Mouse (Mus musculus): Measurements from ENCODE around the gene B4galt7. TPM values are rescaled to one million over a fixed set of nuclear protein-coding genes. Genes with fewer than 3 reads are reported as not detected.
"Not testable (repeated sequence)": the region's sequence is repeated elsewhere in the genome, so short reads cannot be mapped to it uniquely, and the experiment has no call there.

B4galt7 gene
- polyA plus RNA-seq, 1 experiment from 2014 or later, result 42.7 TPM

DNA sequence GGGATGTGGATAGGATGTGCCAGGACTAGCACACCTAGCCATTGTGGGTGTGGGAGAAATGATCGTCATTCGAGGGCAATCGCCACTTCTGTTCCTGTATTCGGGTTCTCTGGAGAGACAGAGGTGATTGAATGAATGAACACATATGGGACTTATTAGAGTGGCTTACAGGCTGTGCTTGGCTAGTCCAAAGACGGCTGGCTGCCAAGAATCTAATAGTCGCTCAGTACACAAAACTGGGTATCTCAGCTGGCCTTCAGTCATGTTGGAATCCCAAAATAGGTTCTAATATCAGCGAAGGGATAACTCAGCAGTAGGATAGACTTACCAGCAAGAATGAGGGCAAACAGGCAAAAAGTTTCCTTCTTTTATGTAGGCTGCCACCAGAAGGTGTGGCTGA lies 12.3 kb downstream of the B4galt7 start:
- no peak overlapping the region for H3K4me2 ChIP-seq (ENCODE audit: low read length)
- WGBS, result 90% methylated on average over 7 of the region's 7 CpGs
- peaks cover 20% of the 10 kb centered on the region for H3K36me3 ChIP-seq (ENCODE audit: control insufficient read depth, insufficient read depth, low read length)

DNA sequence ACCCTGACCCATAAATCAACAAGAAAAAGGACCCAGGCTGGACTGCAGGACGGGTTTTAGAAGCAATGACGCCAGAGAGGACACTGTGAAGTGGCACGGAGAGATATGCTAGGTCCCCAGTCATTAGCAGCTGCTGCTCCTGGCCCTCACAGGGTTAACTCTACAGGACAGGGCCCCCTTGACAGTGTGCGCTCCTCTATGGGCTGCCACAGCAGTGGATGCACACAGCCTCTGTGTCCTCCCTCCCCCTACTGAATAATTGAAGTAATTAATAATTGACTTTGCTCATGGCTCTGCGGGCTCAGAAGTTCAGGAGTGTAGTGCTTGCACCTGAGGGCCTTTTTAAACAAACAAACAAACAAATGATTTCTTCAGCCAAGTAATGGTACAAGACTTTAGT lies 13.8 kb downstream of the B4galt7 start:
- H3K36me3 ChIP-seq (ENCODE audit: control insufficient read depth, insufficient read depth, low read length), result 0 out of 2 replicates have a peak, but pooled peaks cover 9% of the 10 kb centered on the region
- H3K9ac ChIP-seq (ENCODE audit: low read depth, low read length), result no peak overlapping the region
- H3K4me2 ChIP-seq (ENCODE audit: low read length), result no peak overlapping the region
- H3K27me3 ChIP-seq (ENCODE audit: control insufficient read depth, insufficient read depth, low read depth, low read length), result no peaks in the 10 kb centered on the region
- no peak overlapping the region for H3K4me3 ChIP-seq (ENCODE audit: low read depth, low read length)
- 59% methylated on average over 5 of the region's 5 CpGs for WGBS
- no peaks in the 10 kb centered on the region; the same call in 1 of the 2 replicates for H3K9me3 ChIP-seq (replicated peaks; ENCODE audit: control insufficient read depth, low read length, poor library complexity, severe bottlenecking)
- no peak overlapping the region for H3K27ac ChIP-seq (ENCODE audit: low read length)
- ATAC-seq, result no peak
- H3K4me1 ChIP-seq (ENCODE audit: control insufficient read depth, insufficient read depth, low read length), result no peaks in the 10 kb centered on the region

More for the DNA sequence above, 12.3 kb downstream of the B4galt7 start:
- no peak overlapping the region for H3K4me3 ChIP-seq (ENCODE audit: low read depth, low read length)
- H3K9ac ChIP-seq (ENCODE audit: low read depth, low read length), result no peak overlapping the region
- H3K27me3 ChIP-seq (ENCODE audit: control insufficient read depth, insufficient read depth, low read depth, low read length), result no peaks in the 10 kb centered on the region
- H3K27ac ChIP-seq (ENCODE audit: low read length), result no peak overlapping the region
- no peaks in the 10 kb centered on the region for H3K9me3 ChIP-seq (replicated peaks; ENCODE audit: control insufficient read depth, low read length, poor library complexity, severe bottlenecking)
- ATAC-seq, result no peak
- no peaks in the 10 kb centered on the region for H3K4me1 ChIP-seq (ENCODE audit: control insufficient read depth, insufficient read depth, low read length)

DNA sequence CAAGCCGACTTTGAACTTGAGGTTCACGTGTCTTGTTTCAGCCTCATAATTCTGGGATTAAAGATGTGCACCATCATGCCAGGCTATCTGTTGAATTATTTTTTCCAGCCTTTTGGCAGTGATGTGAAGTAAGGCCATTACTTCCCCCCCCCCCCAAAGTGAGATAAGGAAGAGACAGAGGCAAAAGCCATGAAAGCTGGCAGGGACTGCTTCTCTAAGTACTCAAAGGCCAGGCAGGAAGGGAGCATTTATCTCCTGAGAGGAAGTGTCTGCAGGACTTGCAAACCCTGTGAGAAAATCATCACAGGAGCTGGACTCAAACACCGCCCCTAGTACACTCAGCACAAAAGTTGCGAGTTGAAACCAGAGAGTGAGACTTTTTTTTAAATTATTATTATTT lies 19.6 kb downstream of the B4galt7 start:
- H3K4me2 ChIP-seq (ENCODE audit: low read length), result no peak overlapping the region
- no peak overlapping the region for H3K9ac ChIP-seq (ENCODE audit: low read depth, low read length)
- no peaks in the 10 kb centered on the region for H3K36me3 ChIP-seq (ENCODE audit: control insufficient read depth, insufficient read depth, low read length)
- H3K9me3 ChIP-seq (replicated peaks; ENCODE audit: control insufficient read depth, low read length, poor library complexity, severe bottlenecking), result no peaks in the 10 kb centered on the region; the same call in 1 of the 2 replicates
- no peaks in the 10 kb centered on the region for H3K27me3 ChIP-seq (ENCODE audit: control insufficient read depth, insufficient read depth, low read depth, low read length)
- no peak overlapping the region for H3K27ac ChIP-seq (ENCODE audit: low read length)
- H3K4me1 ChIP-seq (ENCODE audit: control insufficient read depth, insufficient read depth, low read length), result peaks cover 13% of the 10 kb centered on the region
- no peak overlapping the region for H3K4me3 ChIP-seq (ENCODE audit: low read depth, low read length)
- WGBS, result 96% methylated on average over 4 of the region's 4 CpGs
- ATAC-seq, result no peak

DNA sequence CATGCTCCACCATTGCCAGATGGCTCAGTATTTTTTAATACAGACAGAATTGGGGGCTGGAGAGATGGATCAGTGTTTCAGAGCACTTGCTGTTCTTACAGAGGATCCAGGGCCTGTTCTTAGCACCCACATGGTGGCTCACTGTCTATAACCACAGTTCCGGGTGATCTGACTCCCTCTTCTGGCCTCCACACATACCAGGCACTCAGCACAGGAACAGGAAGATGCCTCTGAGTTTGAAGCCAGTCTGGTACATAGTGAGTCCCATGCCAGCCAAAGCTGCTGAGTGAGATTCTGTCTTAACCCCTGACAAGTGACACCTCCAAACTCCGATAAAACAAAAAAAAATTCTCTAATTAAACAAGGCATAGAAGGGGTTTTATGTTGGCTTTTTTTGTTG lies 20.6 kb downstream of the B4galt7 start:
- Histone ChIP-seq H3K9me3 (replicated peaks; ENCODE audit: control insufficient read depth, low read length, poor library complexity, severe bottlenecking) (no peaks in the 10 kb centered on the region; the same call in 1 of the 2 replicates), H3K36me3 (ENCODE audit: control insufficient read depth, insufficient read depth, low read length) (0 out of 2 replicates have a peak, but pooled peaks cover under 1% of the 10 kb centered on the region), H3K4me1 (ENCODE audit: control insufficient read depth, insufficient read depth, low read length) (peaks cover 22% of the 10 kb centered on the region), H3K9ac (ENCODE audit: low read depth, low read length) (no peak overlapping the region), H3K4me3 (ENCODE audit: low read depth, low read length) (no peak overlapping the region), H3K27me3 (ENCODE audit: control insufficient read depth, insufficient read depth, low read depth, low read length) (no peaks in the 10 kb centered on the region), H3K4me2 (ENCODE audit: low read length) (no peak overlapping the region), H3K27ac (ENCODE audit: low read length) (no peak overlapping the region)
- 93% methylated on average over 2 of the region's 2 CpGs for WGBS
- ATAC-seq, result no peak

DNA sequence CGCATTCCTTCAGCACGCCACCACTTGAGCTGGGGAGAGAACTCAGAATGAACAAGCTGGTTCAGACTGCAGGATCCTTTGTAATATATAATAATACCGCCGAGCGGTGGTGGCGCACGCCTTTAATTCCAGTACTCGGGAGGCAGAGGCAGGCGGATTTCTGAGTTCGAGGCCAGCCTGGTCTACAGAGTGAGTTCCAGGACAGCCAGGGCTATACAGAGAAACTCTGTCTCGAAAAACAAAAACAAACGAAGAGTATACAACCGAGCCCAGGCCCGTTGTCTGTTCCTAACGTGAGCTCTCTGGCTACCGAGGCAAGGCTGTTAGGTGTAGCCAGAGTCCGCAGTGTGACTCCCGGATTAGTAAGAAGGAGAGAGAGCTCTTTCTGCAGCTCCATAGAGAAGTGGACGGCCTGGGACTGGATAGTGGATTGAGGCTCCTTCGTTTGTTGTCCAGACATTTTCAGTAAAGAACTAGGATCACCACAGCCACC lies 22.5 kb downstream of the B4galt7 start:
- Histone ChIP-seq H3K4me3 (ENCODE audit: low read depth, low read length) (peak overlapping the region; percentile 89), H3K4me1 (ENCODE audit: control insufficient read depth, insufficient read depth, low read length) (peaks cover 30% of the 10 kb centered on the region), H3K4me2 (ENCODE audit: low read length) (peak overlapping the region; percentile 84), H3K27ac (ENCODE audit: low read length) (peak overlapping the region; percentile 97), H3K9ac (ENCODE audit: low read depth, low read length) (peak overlapping the region; percentile 85)
- not testable (repeated sequence) for H3K27me3 ChIP-seq (ENCODE audit: control insufficient read depth, insufficient read depth, low read depth, low read length); H3K36me3 ChIP-seq (ENCODE audit: control insufficient read depth, insufficient read depth, low read length); ATAC-seq; H3K9me3 ChIP-seq (replicated peaks; ENCODE audit: control insufficient read depth, low read length, poor library complexity, severe bottlenecking)
- 20% methylated on average over 20 of the region's 20 CpGs for WGBS

DNA sequence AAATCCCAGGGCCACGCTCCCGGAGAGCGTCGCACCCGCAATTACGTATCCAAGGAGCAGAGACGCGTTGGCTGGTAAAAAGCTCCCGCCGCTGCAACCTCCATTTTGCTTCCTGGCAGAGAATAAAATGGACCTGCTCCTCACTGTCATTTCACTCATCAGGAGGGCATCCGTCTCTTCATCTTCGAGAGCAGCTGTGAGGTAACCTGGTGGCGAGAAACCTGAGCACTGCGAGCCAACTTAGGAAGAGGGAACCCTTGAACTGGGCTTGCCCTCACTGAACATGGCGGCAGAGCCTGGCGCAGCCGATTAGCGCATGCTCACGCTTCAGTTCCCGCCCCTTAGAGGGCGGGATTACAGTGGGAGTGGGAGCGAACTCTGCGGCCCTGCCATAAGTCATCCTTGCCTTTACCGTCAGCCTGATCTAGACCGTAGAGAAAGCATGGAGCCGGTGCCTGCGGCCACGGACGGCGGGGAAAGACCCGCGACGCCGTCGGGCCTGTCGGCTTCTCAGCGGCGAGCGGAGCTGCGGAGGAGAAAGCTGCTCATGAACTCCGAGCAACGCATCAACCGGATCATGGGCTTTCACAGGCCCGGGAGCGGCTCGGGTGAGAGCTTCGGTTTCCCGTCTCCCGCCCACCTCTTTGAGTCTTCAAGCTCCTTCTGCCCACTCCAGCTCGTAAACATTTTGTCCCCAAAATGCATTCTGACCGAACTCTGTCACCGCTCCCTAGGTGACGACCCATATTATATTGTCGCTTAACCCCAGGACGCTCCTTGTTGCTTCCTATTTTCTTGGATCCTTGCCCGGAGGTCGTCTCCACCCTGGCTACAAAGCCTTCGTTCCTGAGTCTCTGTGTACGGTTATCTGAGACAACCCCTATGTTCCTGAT lies 23.2 kb downstream of the B4galt7 start, which contains the start of gene Caml:
Gene Caml (plus strand): TSS at position 357 of the 893 bp plus-strand sequence.
- H3K27me3 ChIP-seq (ENCODE audit: control insufficient read depth, insufficient read depth, low read depth, low read length), result no peaks in the 10 kb centered on the region
- peaks cover 30% of the 10 kb centered on the region for H3K4me1 ChIP-seq (ENCODE audit: control insufficient read depth, insufficient read depth, low read length)
- H3K9me3 ChIP-seq (replicated peaks; ENCODE audit: control insufficient read depth, low read length, poor library complexity, severe bottlenecking), result no peaks in the 10 kb centered on the region
- H3K4me2 ChIP-seq (ENCODE audit: low read length), result peak within 1 kb of the TSS; percentile 84
- peak within 1 kb of the TSS; percentile 97 for H3K27ac ChIP-seq (ENCODE audit: low read length)
- H3K36me3 ChIP-seq (ENCODE audit: control insufficient read depth, insufficient read depth, low read length), result peaks cover 9% of the 10 kb centered on the region
- peak; percentile 98 for ATAC-seq
- peak within 1 kb of the TSS; percentile 85 for H3K9ac ChIP-seq (ENCODE audit: low read depth, low read length)
- under 1% methylated on average over 59 of the region's 59 CpGs for WGBS
- peak within 1 kb of the TSS; percentile 89 for H3K4me3 ChIP-seq (ENCODE audit: low read depth, low read length)

DNA sequence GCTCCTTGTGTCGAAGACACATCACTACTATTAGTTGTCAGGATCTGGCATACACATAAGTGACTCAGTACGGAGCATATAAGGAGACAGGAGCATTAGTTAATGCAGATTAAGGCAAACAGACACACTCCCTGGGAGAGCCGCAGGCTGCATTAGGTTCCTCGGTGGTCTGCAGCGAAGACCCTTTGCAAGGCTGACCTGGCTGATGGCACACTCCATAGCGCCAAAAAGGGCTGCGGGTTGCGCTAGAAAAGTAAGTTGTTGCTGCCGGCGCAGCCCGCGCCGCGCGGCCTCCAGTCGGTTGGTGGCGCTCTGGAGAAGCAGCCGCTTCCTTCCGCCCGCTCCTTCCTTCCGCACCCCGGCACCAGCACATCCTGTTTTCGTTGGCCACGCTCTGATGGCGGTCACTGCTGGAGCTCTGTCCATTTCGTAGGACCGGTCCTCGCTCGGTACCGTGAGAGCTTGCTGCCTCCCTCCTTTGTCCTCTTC lies 35.0 kb downstream of the B4galt7 start, which contains the start of gene Ddx46:
Gene Ddx46 (plus strand): TSS at position 389 of the 489 bp plus-strand sequence.
- H3K9me3 ChIP-seq (replicated peaks; ENCODE audit: control insufficient read depth, low read length, poor library complexity, severe bottlenecking), result no peaks in the 10 kb centered on the region
- peaks cover 15% of the 10 kb centered on the region for H3K4me1 ChIP-seq (ENCODE audit: control insufficient read depth, insufficient read depth, low read length)
- H3K4me2 ChIP-seq (ENCODE audit: low read length), result peak within 1 kb of the TSS; percentile 90
- peak within 1 kb of the TSS; percentile 99 for H3K4me3 ChIP-seq (ENCODE audit: low read depth, low read length)
- peak within 1 kb of the TSS; percentile 92 for H3K9ac ChIP-seq (ENCODE audit: low read depth, low read length)
- H3K27ac ChIP-seq (ENCODE audit: low read length), result peak within 1 kb of the TSS; percentile 77
- peak; percentile 93 for ATAC-seq
- H3K27me3 ChIP-seq (ENCODE audit: control insufficient read depth, insufficient read depth, low read depth, low read length), result no peaks in the 10 kb centered on the region
- peaks cover 21% of the 10 kb centered on the region for H3K36me3 ChIP-seq (ENCODE audit: control insufficient read depth, insufficient read depth, low read length)
- 6% methylated on average over 30 of the region's 30 CpGs for WGBS

DNA sequence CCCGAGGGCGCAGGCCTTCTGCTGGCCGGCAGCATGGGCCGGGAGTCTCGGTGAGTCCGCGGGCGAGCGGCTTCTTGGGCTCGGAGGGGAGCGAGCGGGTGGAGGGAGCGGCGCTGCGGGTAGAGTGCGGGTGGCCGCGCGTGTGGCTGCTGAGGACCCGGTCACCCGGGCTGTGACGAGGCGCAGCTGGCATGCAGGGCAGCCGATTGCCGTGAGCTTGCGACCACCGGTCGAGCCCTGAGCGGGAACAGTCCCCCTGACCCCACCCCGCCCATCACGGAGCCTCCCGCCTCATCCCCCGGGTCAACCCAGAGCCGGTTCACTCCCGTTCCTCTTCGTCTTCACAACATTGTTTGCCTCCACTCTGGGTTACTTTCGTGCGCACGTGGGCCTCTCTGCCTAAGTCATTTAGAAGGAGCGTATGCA lies 35.5 kb downstream of the B4galt7 start:
- H3K4me2 ChIP-seq (ENCODE audit: low read length), result peak overlapping the region; percentile 90
- peak overlapping the region; percentile 99 for H3K4me3 ChIP-seq (ENCODE audit: low read depth, low read length)
- H3K9me3 ChIP-seq (replicated peaks; ENCODE audit: control insufficient read depth, low read length, poor library complexity, severe bottlenecking), result no peaks in the 10 kb centered on the region
- peak overlapping the region; percentile 92 for H3K9ac ChIP-seq (ENCODE audit: low read depth, low read length)
- no peaks in the 10 kb centered on the region for H3K27me3 ChIP-seq (ENCODE audit: control insufficient read depth, insufficient read depth, low read depth, low read length)
- H3K27ac ChIP-seq (ENCODE audit: low read length), result peak overlapping the region; percentile 77
- under 1% methylated on average over 25 of the region's 40 CpGs for WGBS
- peaks cover 15% of the 10 kb centered on the region for H3K4me1 ChIP-seq (ENCODE audit: control insufficient read depth, insufficient read depth, low read length)
- ATAC-seq, result peak; percentile 47
- H3K36me3 ChIP-seq (ENCODE audit: control insufficient read depth, insufficient read depth, low read length), result peaks cover 23% of the 10 kb centered on the region
